Mouse (Mus musculus) midbrain, postnatal 0 days (tissue): ENCODE results near the gene Lpo. TPM values are rescaled to one million over a fixed set of nuclear protein-coding genes. Genes with fewer than 3 reads are reported as not detected.
A peak's percentile ranks its signal among the peaks of the same experiment; 100 is the strongest.

ENCODE experiments used
- ATAC-seq: fragments of 200-750 bp; cut with Nextera tagmentation; 2 replicates; pipeline ENCODE4 v1.8.0; 2017; ENCODE audit warnings: moderate number of reproducible peaks, mild to moderate bottlenecking, moderate TSS enrichment, moderate library complexity; ENCODE audit not compliant: low FRiP score
- DNase-seq: peaks from one replicate; pipeline ENCODE4 v3.0.0-alpha.2; 2015; ENCODE audit warnings: low spot score
- H3K27ac ChIP-seq: fragments of 300-500 bp; sonication (generic); 2 replicates; pipeline ENCODE4 v1.5.1; 2014; ENCODE audit warnings: low read depth, mild to moderate bottlenecking, low read length, mixed read lengths
- H3K27me3 ChIP-seq: fragments of 300-500 bp; sonication (generic); 2 replicates; pipeline ENCODE4 v1.6.1; 2014; ENCODE audit warnings: low read length, control low read depth, mixed read lengths; ENCODE audit not compliant: insufficient read depth
- H3K36me3 ChIP-seq: fragments of 300-500 bp; sonication (generic); 2 replicates; pipeline ENCODE4 v1.6.1; 2014; ENCODE audit warnings: low read length, control low read depth, mixed read lengths; ENCODE audit not compliant: insufficient read depth
- H3K4me1 ChIP-seq: fragments of 300-500 bp; sonication (generic); 2 replicates; pipeline ENCODE4 v1.6.1; 2014; ENCODE audit warnings: mild to moderate bottlenecking, control low read depth, antibody characterized with exemption, low read length, mixed read lengths; ENCODE audit not compliant: insufficient read depth
- H3K4me2 ChIP-seq: fragments of 300-500 bp; sonication (generic); 2 replicates; pipeline ENCODE4 v1.6.1; 2014; ENCODE audit warnings: low read depth, mild to moderate bottlenecking, low read length, mixed read lengths; ENCODE audit not compliant: poor library complexity, severe bottlenecking
- H3K4me3 ChIP-seq: fragments of 300-500 bp; sonication (generic); 2 replicates; pipeline ENCODE4 v1.5.1; 2014; ENCODE audit warnings: low read depth, mild to moderate bottlenecking, low read length, moderate library complexity
- H3K9ac ChIP-seq: fragments of 300-500 bp; sonication (generic); replicated peaks from 2 replicates; pipeline ENCODE4 v1.6.1; 2014; ENCODE audit warnings: mild to moderate bottlenecking, low read length, moderate library complexity, mixed read lengths; ENCODE audit not compliant: poor library complexity, severe bottlenecking
- H3K9me3 ChIP-seq: fragments of 300-500 bp; sonication (generic); 2 replicates; pipeline ENCODE4 v1.6.1; 2016; ENCODE audit warnings: low read length, control low read depth
- CTCF ChIP-seq: IDR thresholded peaks from 2 replicates; pipeline ENCODE4 v1.5.1; 2016; ENCODE audit warnings: antibody characterized with exemption, mild to moderate bottlenecking
- whole genome bisulfite sequencing: fragments of 180-500 bp; shearing (Covaris S2); extraction: QIAGEN DNeasy Blood & Tissue Kit; methylation state at CpG from one replicate; pipeline ENCODE4 v1.1.7; 2014; 5-methylcytosine and 5-hydroxymethylcytosine counted together
- polyA plus RNA-seq: library from polyadenylated mRNA; unstranded; fragments of >200 nt; fragmentation: Nextera tagmentation; extraction: Ambion mirVana; gene quantifications from 2 replicates; pipeline ENCODE4 v1.2.1, GENCODE M21; 2015
- total RNA-seq: library from RNA; depleted of rRNA; stranded (reverse); fragments of >200 nt; gene quantifications from 2 replicates; pipeline ENCODE4 v1.2.3, GENCODE M21; 2014

Gene Lpo
- total and polyA plus RNA-seq, 2 experiments from 2014 or later: 2.5 to 3.8 TPM

DNA sequence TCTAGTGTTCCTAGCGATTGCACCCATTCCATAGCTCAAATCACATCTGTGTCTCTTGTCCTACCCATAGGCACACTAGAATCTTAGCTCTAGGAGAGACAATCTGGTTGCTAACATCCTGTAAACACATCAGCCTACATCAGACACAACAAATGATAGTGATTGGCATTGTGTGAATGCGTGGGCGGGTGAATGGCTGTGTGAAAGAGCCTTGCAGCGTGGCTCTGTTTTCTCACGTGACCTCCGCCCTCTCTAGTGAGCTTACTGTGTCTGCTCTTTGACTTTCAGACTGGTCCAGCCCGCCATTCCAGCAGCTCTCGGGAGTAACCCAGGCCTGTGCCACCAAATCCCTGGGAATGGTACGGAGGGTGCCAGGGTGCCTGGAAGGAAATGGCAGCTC is 32.3 kb upstream of the Lpo start:
- no peak overlapping the region for H3K9ac ChIP-seq
- H3K4me1 ChIP-seq: no peaks in the 10 kb centered on the region
- no peaks in the 10 kb centered on the region for H3K27me3 ChIP-seq
- 79% methylated on average over 9 of the region's 9 CpGs for WGBS
- no peak overlapping the region for H3K4me3 ChIP-seq
- no peak overlapping the region for H3K4me2 ChIP-seq
- ATAC-seq: no peak
- no peak for DNase-seq
- H3K27ac ChIP-seq: no peak overlapping the region
- peaks cover 23% of the 10 kb centered on the region for H3K36me3 ChIP-seq
- TF ChIP-seq CTCF: no peak
- H3K9me3 ChIP-seq: no peaks in the 10 kb centered on the region

DNA sequence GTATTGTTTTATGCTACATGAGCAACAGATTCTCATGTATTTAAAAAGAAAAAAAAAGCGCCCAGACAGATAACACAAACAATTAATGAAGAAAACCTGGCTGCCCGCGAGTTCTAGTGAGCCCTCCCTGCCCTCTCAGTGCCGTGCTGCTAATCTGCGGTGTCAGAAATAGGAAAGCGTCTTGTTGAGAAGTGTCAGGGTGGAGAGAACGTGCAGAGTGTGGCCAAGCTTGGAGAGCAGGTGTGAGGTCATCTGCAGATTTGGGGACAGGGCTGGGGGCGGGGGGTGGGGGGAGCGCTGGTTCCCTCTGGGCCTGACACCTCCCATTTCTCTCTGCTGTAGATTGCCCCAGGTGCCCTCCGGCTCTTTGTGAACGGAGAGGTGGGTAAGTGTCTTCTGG is 31.2 kb upstream of the Lpo start:
- Histone ChIP-seq H3K4me1 (no peaks in the 10 kb centered on the region), H3K27ac (no peak overlapping the region), H3K9me3 (no peaks in the 10 kb centered on the region), H3K4me2 (no peak overlapping the region), H3K27me3 (no peaks in the 10 kb centered on the region), H3K36me3 (peaks cover 23% of the 10 kb centered on the region), H3K9ac (no peak overlapping the region), H3K4me3 (no peak overlapping the region)
- ATAC-seq: no peak
- DNase-seq: no peak
- 93% methylated on average over 11 of the region's 11 CpGs for WGBS
- TF ChIP-seq CTCF: no peak

DNA sequence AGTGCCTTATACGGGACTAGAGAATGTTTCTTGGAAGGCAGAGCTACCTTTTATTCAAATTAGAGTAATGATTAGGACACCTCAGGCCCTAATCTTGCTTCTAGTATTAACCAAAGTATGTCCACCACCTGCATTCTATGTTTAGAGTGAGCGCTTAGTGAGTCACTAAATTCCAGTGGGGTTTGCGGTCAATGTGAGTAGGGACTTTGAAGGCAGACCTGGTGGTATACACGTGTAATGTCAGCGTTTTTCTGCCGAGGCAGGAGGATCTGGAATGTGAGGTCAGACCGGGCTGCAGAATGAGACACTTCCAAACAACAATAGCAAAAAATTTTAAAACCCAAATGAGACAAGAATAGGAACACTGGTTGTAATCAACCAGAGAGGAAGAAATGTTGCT is 26.5 kb upstream of the Lpo start:
- Histone ChIP-seq H3K4me1 (peaks cover 5% of the 10 kb centered on the region; the same call in 1 of the 2 replicates), H3K27me3 (no peaks in the 10 kb centered on the region), H3K4me3 (no peak overlapping the region), H3K27ac (no peak overlapping the region), H3K9me3 (no peaks in the 10 kb centered on the region), H3K36me3 (peaks cover 11% of the 10 kb centered on the region; the same call in 1 of the 2 replicates), H3K4me2 (no peak overlapping the region), H3K9ac (no peak overlapping the region)
- no peak for TF ChIP-seq CTCF
- DNase-seq (no peak), ATAC-seq (no peak)
- WGBS: 93% methylated on average over 7 of the region's 7 CpGs

DNA sequence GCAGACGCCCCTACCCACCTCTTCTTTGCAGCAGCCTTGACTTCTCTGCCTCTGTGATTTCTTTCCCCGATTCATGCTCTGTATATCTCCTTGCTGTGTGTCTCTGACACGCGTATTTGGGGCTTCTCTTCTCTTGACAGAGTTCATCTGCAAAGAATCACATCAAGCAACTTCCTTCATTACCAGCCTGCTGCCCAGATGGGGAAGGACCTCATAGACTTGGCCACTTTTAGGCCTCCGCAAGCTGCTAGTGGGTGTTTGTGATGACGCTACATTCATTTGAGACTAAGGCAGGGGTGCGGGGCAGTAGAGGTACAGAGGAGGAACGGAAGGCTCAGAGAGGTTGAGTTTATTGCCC is 25.5 kb upstream of the Lpo start:
- Histone ChIP-seq H3K27ac (peak overlapping the region; percentile 82), H3K4me1 (peaks cover 5% of the 10 kb centered on the region; the same call in 1 of the 2 replicates), H3K9me3 (no peaks in the 10 kb centered on the region), H3K4me2 (peak overlapping the region; percentile 76), H3K27me3 (no peaks in the 10 kb centered on the region), H3K9ac (peak overlapping the region; percentile 60), H3K36me3 (peaks cover 11% of the 10 kb centered on the region; the same call in 1 of the 2 replicates), H3K4me3 (peak overlapping the region; percentile 57)
- TF ChIP-seq CTCF: no peak
- DNase-seq (no peak), ATAC-seq (peak; percentile 49; the same call in 1 of the 2 replicates)
- 28% methylated on average over 8 of the region's 8 CpGs for WGBS

DNA sequence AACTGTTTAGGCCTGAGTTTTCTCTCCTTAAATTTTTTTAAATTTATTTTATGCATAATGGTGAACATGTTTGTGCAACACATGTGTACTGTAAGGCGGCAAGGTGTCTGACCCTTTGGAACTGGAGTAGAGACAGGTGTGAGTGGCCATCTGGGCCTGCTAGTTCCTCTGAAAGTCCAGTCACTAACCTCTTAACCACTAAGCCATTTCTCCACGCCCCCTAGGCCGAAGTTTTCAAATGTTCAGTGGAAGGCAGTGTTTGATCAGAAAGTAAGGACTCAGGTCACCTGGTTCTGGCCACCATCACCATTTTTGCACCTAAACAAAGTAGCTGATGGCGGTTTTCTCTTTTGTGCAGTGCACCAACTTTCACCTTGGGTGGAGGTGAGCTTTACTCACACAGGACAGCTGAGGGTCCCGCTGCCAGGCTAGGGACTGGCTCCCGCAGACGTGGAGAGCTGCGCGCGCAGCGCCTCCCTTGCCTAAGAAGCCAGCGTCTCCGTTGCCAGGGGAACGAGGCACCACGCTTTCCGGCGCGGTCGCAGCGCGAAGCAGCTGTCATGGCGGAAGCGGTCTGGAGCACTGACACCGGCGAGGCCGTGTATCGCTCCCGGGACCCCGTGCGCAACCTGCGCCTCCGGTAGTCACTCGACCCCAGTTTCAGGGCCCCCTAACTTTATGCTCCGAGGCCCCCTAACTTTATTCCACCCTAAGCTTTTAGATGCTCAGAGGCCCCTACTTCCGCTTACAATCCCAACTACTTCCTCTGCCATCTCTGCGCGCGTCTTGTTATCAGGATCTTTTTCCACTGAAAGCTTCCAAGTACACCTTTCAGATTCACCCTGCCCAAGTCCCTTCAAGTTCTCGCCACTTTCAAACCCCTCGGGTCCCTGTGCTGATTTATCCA is 24.9 kb upstream of the Lpo start, which contains the start of gene Mks1:
Mks1 (plus strand) TSS at position 526 of the 907 bp plus-strand sequence.
- peak within 1 kb of the TSS; percentile 76 for H3K4me2 ChIP-seq
- no peak for TF ChIP-seq CTCF
- peak; percentile 96 for DNase-seq
- no peaks in the 10 kb centered on the region for H3K27me3 ChIP-seq
- H3K4me3 ChIP-seq: peak within 1 kb of the TSS; percentile 57
- H3K36me3 ChIP-seq: peaks cover 11% of the 10 kb centered on the region; the same call in 1 of the 2 replicates
- ATAC-seq: peak; percentile 92
- 4% methylated on average over 40 of the region's 40 CpGs for WGBS
- H3K9ac ChIP-seq: peak within 1 kb of the TSS; percentile 60
- no peaks in the 10 kb centered on the region for H3K9me3 ChIP-seq
- peaks cover 5% of the 10 kb centered on the region; the same call in 1 of the 2 replicates for H3K4me1 ChIP-seq
- peak within 1 kb of the TSS; percentile 82 for H3K27ac ChIP-seq

DNA sequence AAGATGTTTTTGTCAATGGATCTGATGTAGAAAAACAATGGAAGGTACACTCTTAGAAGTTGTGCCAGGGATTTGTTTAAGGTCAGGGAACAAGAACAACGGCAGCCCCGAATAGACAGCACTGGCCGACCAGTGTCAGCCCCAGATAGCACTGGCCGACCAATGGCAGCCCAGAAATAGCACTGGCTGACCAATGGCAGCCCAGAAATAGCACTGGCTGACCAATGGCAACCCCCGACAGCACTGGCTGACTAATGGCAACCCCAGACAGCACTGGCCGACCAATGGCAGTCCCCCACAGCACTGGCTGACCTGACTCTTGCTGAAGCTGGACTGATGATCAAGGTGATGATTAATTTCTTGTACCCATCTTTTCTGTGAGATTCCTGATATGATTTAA is 19.8 kb upstream of the Lpo start:
- Histone ChIP-seq H3K27ac (no peak overlapping the region), H3K4me3 (no peak overlapping the region), H3K9ac (no peak overlapping the region), H3K9me3 (no peaks in the 10 kb centered on the region), H3K27me3 (no peaks in the 10 kb centered on the region), H3K4me2 (no peak overlapping the region), H3K36me3 (no peaks in the 10 kb centered on the region), H3K4me1 (no peaks in the 10 kb centered on the region)
- no peak for TF ChIP-seq CTCF
- DNase-seq (no peak), ATAC-seq (no peak)
- WGBS: 66% methylated on average over 6 of the region's 6 CpGs
